Mouse (Mus musculus) left cerebral cortex, postnatal 4 days (tissue): ENCODE data around the gene Hist1h4k. TPM values are rescaled to one million over a fixed set of nuclear protein-coding genes. Genes with fewer than 3 reads are reported as not detected.
"Not testable (repeated sequence)": the region's sequence is repeated elsewhere in the genome, so short reads cannot be mapped to it uniquely, and the experiment has no call there.

Experiments used
- DNase-seq: peaks from one replicate; pipeline ENCODE4 v3.0.0-alpha.2; 2022
- intact Hi-C: fragments of 180-260 bp; cut with DNase I; formaldehyde crosslinking; loops from one replicate; pipeline ENCODE4 v1.15.1; 2025
- total RNA-seq, 2 experiments: library from RNA; stranded (reverse); gene quantifications; 2 replicates each; pipeline ENCODE4 v1.2.3; 2021

Gene Hist1h4k
- total RNA-seq = 100 to 1,000 TPM; 525 to 563 TPM

- peak; percentile 97 for DNase-seq
- intact Hi-C loops = not testable (repeated sequence)
Measured at GRCm38 (mm10) chr13:21750159-21751017, at the start of gene Hist1h4k. Gene Hist1h4k, minus strand, starts transcription at chr13:21750505.

- DNase-seq, intact Hi-C loops: not testable (repeated sequence)
Measured at GRCm38 (mm10) chr13:21797163-21797562, 46.9 kb upstream of the Hist1h4k start.

GRCm38 (mm10) chr13:21795584-21795983 is 45.3 kb upstream of the Hist1h4k start:
- DNase-seq = no peak
- intact Hi-C loops = no loop called here

GRCm38 (mm10) chr13:21790601-21791283 is 40.4 kb upstream of the Hist1h4k start:
- intact Hi-C loops = no loop called here
- peak; percentile 19 for DNase-seq

GRCm38 (mm10) chr13:21789925-21790324 is 39.6 kb upstream of the Hist1h4k start:
- intact Hi-C loops = no loop called here
- no peak for DNase-seq

GRCm38 (mm10) chr13:21787760-21788593 is 37.7 kb upstream of the Hist1h4k start:
- intact Hi-C loops = no loop called here
- DNase-seq = no peak

GRCm38 (mm10) chr13:21786899-21787629 is 36.8 kb upstream of the Hist1h4k start, which contains the start of the genes Hist1h2an and Hist1h2bp:
Gene Hist1h2an, minus strand, starts transcription at chr13:21787218.
Gene Hist1h2bp, plus strand, starts transcription at chr13:21787461.
- DNase-seq = peak; percentile 81
- intact Hi-C loops = not testable (repeated sequence)

- intact Hi-C loops = no loop called here
- no peak for DNase-seq
Measured at GRCm38 (mm10) chr13:21786189-21786898, 36.0 kb upstream of the Hist1h4k start.

- DNase-seq = no peak
- intact Hi-C loops = no loop called here
Measured at GRCm38 (mm10) chr13:21784311-21784710, 34.0 kb upstream of the Hist1h4k start.

GRCm38 (mm10) chr13:21783734-21784161 is 33.4 kb upstream of the Hist1h4k start:
- DNase-seq = peak; percentile 35
- intact Hi-C loops = no loop called here

- DNase-seq = peak; percentile 27
- intact Hi-C loops = no loop called here
Measured at GRCm38 (mm10) chr13:21783255-21783617, 32.9 kb upstream of the Hist1h4k start, which contains the start of gene Hist1h3i. Gene Hist1h3i, minus strand, starts transcription at chr13:21783370.

GRCm38 (mm10) chr13:21782361-21783254 is 32.3 kb upstream of the Hist1h4k start:
- DNase-seq, intact Hi-C loops: not testable (repeated sequence)

- intact Hi-C loops = no loop called here
- DNase-seq = no peak
Measured at GRCm38 (mm10) chr13:21781639-21782038, 31.3 kb upstream of the Hist1h4k start.

- intact Hi-C loops = no loop called here
- DNase-seq = no peak
Measured at GRCm38 (mm10) chr13:21781021-21781555, 30.8 kb upstream of the Hist1h4k start.

- DNase-seq = peak; percentile 65
- intact Hi-C loops = no loop called here
Measured at GRCm38 (mm10) chr13:21779767-21780731, 29.7 kb upstream of the Hist1h4k start, which contains the start of gene Hist1h1b. Gene Hist1h1b, minus strand, starts transcription at chr13:21780625.

GRCm38 (mm10) chr13:21778814-21779766 is 28.8 kb upstream of the Hist1h4k start:
- intact Hi-C loops = no loop called here
- peak; percentile 64 for DNase-seq
